Mouse (Mus musculus): ENCODE results near the gene Cdkal1.

DNA sequence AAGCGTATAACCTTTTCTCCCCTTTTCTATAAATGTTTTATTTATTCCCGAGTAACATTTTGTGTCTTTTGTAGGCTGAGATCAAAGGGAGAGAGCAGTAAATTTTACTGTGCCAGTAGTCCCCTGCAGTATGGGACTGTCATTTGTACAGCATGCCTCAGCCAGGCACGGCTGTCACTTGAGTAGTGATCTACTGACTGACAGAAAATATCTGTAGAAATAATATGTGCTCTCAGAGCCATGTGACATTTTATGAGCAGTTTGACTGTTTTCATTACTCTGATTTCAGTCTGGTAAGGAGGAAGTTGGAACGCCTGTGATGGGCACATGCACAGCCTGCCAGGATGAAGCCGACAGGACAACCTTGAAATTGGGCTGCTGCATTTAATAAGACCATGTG is 455.6 kb downstream of the Cdkal1 start:
- no peak for TF ChIP-seq POLR2A (IDR thresholded peaks at IDR 0.05; ENCODE audit: insufficient read depth, low read depth, low read length)
- TF ChIP-seq CTCF (IDR thresholded peaks at IDR 0.05), result no peak
